Mouse (Mus musculus): ENCODE results near the gene Spcs2. TPM values are rescaled to one million over a fixed set of nuclear protein-coding genes. Genes with fewer than 3 reads are reported as not detected.

Spcs2 gene
- total and polyA plus RNA-seq, 3 experiments, result 203 to 272 (median 232) TPM

DNA sequence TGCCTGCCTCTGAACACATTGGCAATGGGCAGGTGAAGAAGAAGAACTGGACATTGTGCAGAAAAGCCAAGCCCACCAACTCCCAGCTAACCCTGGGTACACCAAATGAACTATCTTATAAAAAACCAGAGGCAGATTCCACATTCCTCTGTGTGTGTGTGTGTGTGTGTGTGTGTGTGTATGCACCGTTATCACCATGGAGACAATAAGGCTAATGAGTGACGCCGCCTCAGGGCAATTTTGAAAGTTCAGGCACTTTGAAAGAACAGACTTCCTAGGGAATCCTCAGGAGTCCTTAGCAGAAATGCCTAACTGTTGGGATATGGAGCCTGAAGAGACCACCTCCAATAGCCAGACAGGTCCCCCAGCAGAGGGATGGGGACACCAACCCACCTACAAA is 66.0 kb downstream of the Spcs2 start:
- no peaks in the 10 kb centered on the region for H3K36me3 ChIP-seq (replicated peaks in 1 of 2; ENCODE audit: control insufficient read depth in 1 of 2, insufficient read depth in 1 of 2, low read length in 1 of 2)
- no peak overlapping the region for H3K27ac ChIP-seq (ENCODE audit: insufficient read depth, low read depth)
- no peak overlapping the region for H3K4me2 ChIP-seq (ENCODE audit: insufficient read depth, low read depth, poor library complexity, severe bottlenecking)
- no peaks in the 10 kb centered on the region for H3K27me3 ChIP-seq (replicated peaks)
- dilution Hi-C loops (cut with MboI; ENCODE audit: extremely low pct_ligation_motif_present, extremely low pct_unique_long_range_greater_than_20kb, low sequenced_read_pairs) (no loop called here), in situ Hi-C loops (cut with MboI; ENCODE audit: low pct_ligation_motif_present, low pct_unique_long_range_greater_than_20kb, low sequenced_read_pairs) (loop anchor here (5.0 kb wide), 2 partner anchors 135 to 180 kb away; no protein-coding TSS in a partner anchor)
- TF ChIP-seq CHD1 (IDR thresholded peaks at IDR 0.05; ENCODE audit: low read depth, low read length) (no peak), JUND (conservative IDR thresholded peaks at IDR 0.05; ENCODE audit: low read depth, low read length) (no peak), MAX (IDR thresholded peaks at IDR 0.05; ENCODE audit: low read length) (no peak), KAT2A (IDR thresholded peaks at IDR 0.05; ENCODE audit: insufficient replicate concordance, low read length) (no peak), JUN (IDR thresholded peaks at IDR 0.05; ENCODE audit: insufficient read depth, low read depth, low read length) (no peak), USF1 (IDR thresholded peaks at IDR 0.05; ENCODE audit: low read depth, low read length) (no peak)
- H3K4me1 ChIP-seq (ENCODE audit: control insufficient read depth in 1 of 2, insufficient read depth in 2 of 2), result peaks cover 15 to 41% of the 10 kb centered on the region in 2 experiments
- H3K4me3 ChIP-seq (replicated peaks in 1 of 3; ENCODE audit: low read depth in 2 of 3, low read length in 2 of 3, poor library complexity in 1 of 3), result no peak overlapping the region
- no peak for DNase-seq (ENCODE audit: extremely low read depth)
- H3K9me3 ChIP-seq (replicated peaks; ENCODE audit: low read length), result peaks cover 22% of the 10 kb centered on the region
- no peak overlapping the region for H3K9ac ChIP-seq (ENCODE audit: insufficient read depth, low read depth)
- H3K79me2 ChIP-seq (replicated peaks; ENCODE audit: control insufficient read depth, extremely low read depth, insufficient read depth, poor library complexity, severe bottlenecking), result no peaks in the 10 kb centered on the region

DNA sequence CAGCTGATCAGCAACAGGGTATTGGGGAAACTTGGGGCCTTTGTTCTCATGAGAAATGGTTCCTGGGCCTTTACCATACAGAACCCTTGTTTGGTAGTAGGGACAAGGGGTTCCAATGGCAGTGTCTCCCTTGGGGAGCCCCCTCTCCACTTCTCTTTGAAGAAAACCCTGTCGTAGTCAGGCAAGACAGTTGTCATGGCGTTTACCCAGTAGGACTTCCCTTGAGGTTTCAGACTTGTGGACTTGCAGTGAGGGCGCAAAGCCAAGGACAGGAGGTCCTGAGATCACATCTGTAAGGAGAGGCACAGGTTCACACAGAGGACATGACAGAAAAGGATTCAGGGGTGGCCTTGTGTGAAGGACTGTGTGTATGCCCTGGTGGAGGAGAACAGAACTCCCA is 66.8 kb downstream of the Spcs2 start:
- H3K27me3 ChIP-seq (replicated peaks), result no peaks in the 10 kb centered on the region
- H3K4me1 ChIP-seq (ENCODE audit: control insufficient read depth in 1 of 2, insufficient read depth in 2 of 2), result peaks cover 15 to 41% of the 10 kb centered on the region in 2 experiments
- DNase-seq (ENCODE audit: extremely low read depth), result no peak
- H3K36me3 ChIP-seq (replicated peaks in 1 of 2; ENCODE audit: control insufficient read depth in 1 of 2, insufficient read depth in 1 of 2, low read length in 1 of 2), result no peaks in the 10 kb centered on the region
- no peaks in the 10 kb centered on the region for H3K79me2 ChIP-seq (replicated peaks; ENCODE audit: control insufficient read depth, extremely low read depth, insufficient read depth, poor library complexity, severe bottlenecking)
- H3K9me3 ChIP-seq (replicated peaks; ENCODE audit: low read length), result peaks cover 22% of the 10 kb centered on the region
- no peak overlapping the region for H3K9ac ChIP-seq (ENCODE audit: insufficient read depth, low read depth)
- H3K4me3 ChIP-seq (replicated peaks in 1 of 3; ENCODE audit: low read depth in 2 of 3, low read length in 2 of 3, poor library complexity in 1 of 3), result no peak overlapping the region
- no peak overlapping the region for H3K4me2 ChIP-seq (ENCODE audit: insufficient read depth, low read depth, poor library complexity, severe bottlenecking)
- in situ Hi-C loops (cut with MboI; ENCODE audit: low pct_ligation_motif_present, low pct_unique_long_range_greater_than_20kb, low sequenced_read_pairs), result loop anchor here (5.0 kb wide), 2 partner anchors 134 to 179 kb away; no protein-coding TSS in a partner anchor
- TF ChIP-seq ZC3H11A (IDR thresholded peaks at IDR 0.05; ENCODE audit: low read depth, low read length), result no peak
- no peak for TF ChIP-seq CHD1 (IDR thresholded peaks at IDR 0.05; ENCODE audit: low read depth, low read length)
- no peak for TF ChIP-seq MAFK (IDR thresholded peaks at IDR 0.05; ENCODE audit: insufficient replicate concordance, low read length)
- TF ChIP-seq ETS1 (conservative IDR thresholded peaks at IDR 0.05; ENCODE audit: low read depth, low read length), result no peak
- TF ChIP-seq USF1 (IDR thresholded peaks at IDR 0.05; ENCODE audit: low read depth, low read length), result no peak
- TF ChIP-seq ELF1 (IDR thresholded peaks at IDR 0.05; ENCODE audit: low read depth, low read length), result no peak
- TF ChIP-seq HCFC1 (IDR thresholded peaks at IDR 0.05; ENCODE audit: low read depth, low read length), result no peak
- no peak for TF ChIP-seq MAX (IDR thresholded peaks at IDR 0.05; ENCODE audit: low read length)
- TF ChIP-seq RCOR1 (conservative IDR thresholded peaks at IDR 0.05; ENCODE audit: low read depth, low read length), result no peak
- TF ChIP-seq E2F4 (IDR thresholded peaks at IDR 0.05; ENCODE audit: insufficient replicate concordance, low read depth, low read length), result no peak
- TF ChIP-seq PAX5 (IDR thresholded peaks at IDR 0.05; ENCODE audit: low read length), result no peak
- no peak for TF ChIP-seq ZMIZ1 (IDR thresholded peaks at IDR 0.05; ENCODE audit: low read depth, low read length)
- TF ChIP-seq BHLHE40 (IDR thresholded peaks at IDR 0.05; ENCODE audit: low read depth, low read length), result no peak
- TF ChIP-seq NRF1 (IDR thresholded peaks at IDR 0.05; ENCODE audit: low read depth, low read length), result no peak
- no peak for TF ChIP-seq KAT2A (IDR thresholded peaks at IDR 0.05; ENCODE audit: insufficient replicate concordance, low read length)
- TF ChIP-seq CHD2 (IDR thresholded peaks at IDR 0.05; ENCODE audit: low read length), result no peak
- no peak for TF ChIP-seq ZKSCAN1 (IDR thresholded peaks at IDR 0.05; ENCODE audit: borderline replicate concordance, low read depth, low read length)
- no peak overlapping the region for H3K27ac ChIP-seq (ENCODE audit: insufficient read depth, low read depth)
- dilution Hi-C loops (cut with MboI; ENCODE audit: extremely low pct_ligation_motif_present, extremely low pct_unique_long_range_greater_than_20kb, low sequenced_read_pairs), result no loop called here
